Mouse (Mus musculus) layer of hippocampus, adult 18-20 months (tissue): ENCODE data around the gene Slc23a2. TPM values are rescaled to one million over a fixed set of nuclear protein-coding genes. Genes with fewer than 3 reads are reported as not detected.

Experiments
- DNase-seq, 2 experiments: peaks; one replicate each; pipeline ENCODE4 v3.0.0; 2022; ENCODE audit warnings: low spot score in 2 of 2
- total RNA-seq, 2 experiments: library from RNA; stranded (reverse); gene quantifications; 2 replicates each; pipeline ENCODE4 v1.2.3; 2021

Slc23a2 gene
- total RNA-seq, 2 experiments from 2014 or later: 96.8 to 103 TPM

DNA sequence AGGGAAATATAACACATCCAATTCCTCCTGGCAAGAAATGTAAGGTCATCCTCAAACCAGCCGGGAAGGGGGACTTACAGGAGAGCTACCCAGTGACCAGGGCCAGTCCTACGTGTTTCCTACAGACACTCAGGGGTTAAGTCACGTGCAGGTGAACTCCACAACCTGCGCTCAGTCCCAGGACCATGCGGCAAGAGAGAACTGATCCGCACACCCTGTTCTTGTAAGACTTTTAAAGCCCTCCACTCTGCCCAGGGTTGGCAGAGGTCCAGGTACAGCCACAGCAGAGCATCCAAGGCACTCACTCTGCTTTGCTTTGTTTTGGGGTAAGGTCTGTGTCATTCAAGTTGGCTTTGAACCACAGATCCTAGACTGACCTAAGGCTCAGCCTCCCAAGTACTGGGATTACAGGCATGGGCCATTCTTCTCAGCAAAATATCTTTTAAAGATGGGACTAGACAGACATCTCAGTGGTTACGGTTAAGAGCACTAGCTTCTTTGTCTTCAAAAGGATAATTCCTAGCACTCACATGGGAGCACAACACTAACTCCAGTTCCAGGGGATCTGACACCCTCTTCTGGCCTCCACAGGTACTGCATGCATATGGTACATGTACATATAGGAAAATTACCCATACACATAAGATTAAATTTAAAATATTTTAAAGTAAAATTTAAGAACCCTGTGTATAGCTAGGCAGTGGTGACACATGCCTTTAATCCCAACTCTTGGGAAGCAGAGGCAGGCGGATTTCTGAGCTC, 8.9 kb downstream of the Slc23a2 start:
- peak in 1 of 2 experiments; percentile 58 for DNase-seq

DNA sequence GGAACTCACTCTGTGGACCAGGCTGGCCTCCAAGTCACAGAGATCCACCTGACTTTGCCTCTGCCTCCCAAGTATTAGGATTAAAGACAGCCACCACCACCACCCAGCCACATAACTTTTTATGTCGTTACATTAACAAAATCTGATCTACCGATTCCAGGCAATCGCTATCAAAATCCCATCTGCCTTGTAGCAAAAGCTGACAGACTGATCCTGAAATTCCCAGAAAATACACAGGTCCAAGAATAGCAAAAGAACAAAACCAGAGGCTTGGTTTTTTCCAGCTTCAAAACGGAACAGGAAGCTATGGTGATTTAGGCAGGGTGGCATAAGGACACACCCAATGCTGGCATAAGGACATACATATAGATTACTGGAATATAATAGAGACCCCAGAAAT, 10.2 kb downstream of the Slc23a2 start:
- DNase-seq: peak in 1 of 2 experiments; percentile 53

DNA sequence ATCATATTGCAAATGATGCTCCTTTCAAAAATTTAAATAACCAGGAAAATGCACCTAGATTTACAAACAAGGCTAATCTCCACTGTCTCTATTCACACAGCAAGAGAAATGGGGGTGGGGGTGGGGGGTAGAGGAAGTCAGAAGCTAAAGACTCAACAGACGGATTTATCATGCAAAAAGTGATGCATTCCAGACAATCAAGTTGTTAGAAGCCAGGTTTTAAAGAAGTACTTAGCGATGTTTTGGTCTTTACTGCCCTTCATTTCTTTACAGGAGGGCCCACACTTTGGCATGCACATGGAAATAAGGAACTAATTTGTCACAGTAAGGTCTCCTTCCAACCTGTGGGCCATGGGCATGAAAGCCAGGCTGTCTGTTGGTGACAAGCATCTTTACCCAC, 11.5 kb downstream of the Slc23a2 start:
- DNase-seq: no peak

- DNase-seq: no peak
Observed at GRCm38 (mm10) chr2:132131266-132131665, 13.6 kb downstream of the Slc23a2 start.

- no peak for DNase-seq
Observed at GRCm38 (mm10) chr2:132129980-132130379, 14.9 kb downstream of the Slc23a2 start.

DNA sequence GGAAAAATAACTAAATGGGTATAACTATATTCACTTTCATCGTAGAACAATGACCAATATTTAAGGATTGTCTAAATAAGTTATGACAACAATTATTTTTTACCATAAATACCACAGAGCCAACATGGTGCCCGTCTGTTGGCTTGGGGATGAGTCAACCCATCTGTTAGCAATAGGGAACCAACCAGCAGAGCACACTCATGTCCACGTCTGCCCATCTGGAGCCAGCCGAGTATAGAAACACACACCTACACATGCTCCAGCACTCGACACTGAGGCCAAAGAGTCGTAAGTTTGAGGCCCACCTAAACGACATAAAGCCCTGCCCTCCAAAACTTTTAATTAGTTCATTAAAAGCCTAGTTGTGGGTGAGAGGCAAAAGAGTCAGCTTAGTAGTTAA, 15.7 kb downstream of the Slc23a2 start:
- DNase-seq: peak in 1 of 2 experiments; percentile 56

DNA sequence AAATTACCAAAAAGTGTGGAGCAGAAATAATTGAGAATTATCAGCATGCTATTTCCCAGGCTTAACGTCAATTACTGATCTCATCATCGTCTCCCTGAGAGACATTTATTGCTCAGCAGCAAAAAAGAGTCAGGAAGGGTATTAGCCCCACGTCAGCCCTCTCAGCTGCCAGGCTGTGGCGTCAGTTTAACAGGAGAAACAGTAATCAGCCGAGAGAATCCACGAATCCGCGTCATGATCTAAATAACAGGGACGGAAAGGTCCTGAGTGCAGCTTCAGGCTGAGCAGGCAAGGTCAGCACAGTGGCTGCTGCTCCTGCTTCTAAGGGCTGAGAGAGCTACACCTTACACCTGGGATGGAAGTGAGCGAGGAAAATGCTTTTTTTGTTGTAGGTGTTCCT, 17.0 kb downstream of the Slc23a2 start:
- DNase-seq: no peak

DNA sequence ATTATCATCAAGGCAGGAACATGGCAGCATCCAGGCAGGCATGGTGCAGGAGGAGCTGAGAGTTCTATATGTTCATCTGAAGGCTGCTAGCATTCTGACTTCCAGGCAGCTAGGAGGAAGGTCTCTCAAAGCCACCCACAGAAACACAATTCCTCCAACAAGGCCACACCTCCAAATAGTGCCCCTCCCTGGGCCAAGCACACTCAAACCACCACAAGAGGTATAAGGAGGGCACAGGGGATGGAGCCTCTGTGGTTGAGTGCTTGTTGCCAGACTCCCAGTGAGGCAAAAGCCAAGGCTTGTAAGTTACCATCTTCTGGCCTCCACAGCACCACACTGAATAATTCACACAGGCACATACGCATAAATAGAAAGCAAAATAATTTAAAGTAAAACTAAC, 18.6 kb downstream of the Slc23a2 start:
- no peak for DNase-seq

GRCm38 (mm10) chr2:132123063-132123462, 21.8 kb downstream of the Slc23a2 start:
- no peak for DNase-seq

DNA sequence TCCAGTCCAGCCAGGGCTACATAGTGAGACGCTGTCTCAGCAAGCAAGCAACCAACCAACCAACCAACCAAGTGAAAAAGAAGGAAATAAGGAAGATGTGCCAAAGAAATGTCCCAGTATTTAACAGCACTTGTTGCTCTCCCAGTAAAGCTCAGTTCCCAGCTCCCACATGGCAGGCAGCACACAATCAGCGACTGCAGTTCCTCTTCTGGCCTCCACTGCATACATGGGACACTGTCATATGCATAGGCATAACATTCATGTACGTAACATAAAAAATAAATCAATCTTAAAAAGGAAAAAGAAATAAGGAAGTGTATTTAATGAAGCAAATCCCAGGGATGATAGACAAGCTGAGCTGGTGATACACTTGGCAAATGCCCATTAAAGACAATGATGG, 23.9 kb downstream of the Slc23a2 start:
- no peak for DNase-seq

DNA sequence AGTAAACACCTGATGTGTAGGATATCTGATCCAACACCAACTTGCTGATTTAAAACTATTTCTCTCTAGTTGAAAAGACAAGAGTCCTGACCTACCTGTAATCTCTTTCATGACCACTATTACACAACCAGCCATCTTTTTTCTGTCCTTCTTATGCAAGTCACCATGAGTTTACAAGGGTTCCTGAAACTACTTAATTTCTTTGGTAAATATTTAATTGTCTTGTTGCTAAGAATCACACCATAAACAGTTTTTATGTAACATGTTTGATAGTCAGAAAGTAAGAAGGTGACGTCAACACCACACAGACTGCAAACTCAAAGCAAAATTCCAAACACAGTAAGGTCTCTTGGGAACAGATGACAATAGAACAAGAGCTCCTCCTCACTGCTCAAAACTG, 26.3 kb downstream of the Slc23a2 start:
- no peak for DNase-seq

GRCm38 (mm10) chr2:132115936-132116335, 29.0 kb downstream of the Slc23a2 start:
- DNase-seq: no peak

DNA sequence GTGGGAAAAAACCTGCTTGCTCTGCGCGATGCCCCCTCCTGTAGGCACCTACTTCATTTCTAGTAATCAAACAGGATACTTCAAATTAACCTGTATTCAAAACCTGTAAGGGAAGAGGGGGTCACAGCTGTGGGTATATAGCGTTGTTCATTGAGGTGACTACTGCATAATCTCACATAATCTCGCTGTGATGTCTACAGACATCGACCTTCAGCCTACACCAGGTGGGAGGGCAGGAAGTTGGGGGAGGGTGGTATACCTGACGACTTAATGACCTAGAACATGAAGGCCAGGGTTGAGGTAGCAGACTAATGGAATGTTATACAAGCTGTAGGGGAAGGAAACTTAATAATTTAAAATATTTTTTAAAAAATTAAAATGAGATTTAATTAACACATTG, 29.6 kb downstream of the Slc23a2 start:
- DNase-seq: no peak

- DNase-seq: no peak
Observed at GRCm38 (mm10) chr2:132113962-132114759, 30.7 kb downstream of the Slc23a2 start.

- no peak for DNase-seq
Observed at GRCm38 (mm10) chr2:132112319-132112718, 32.6 kb downstream of the Slc23a2 start.

GRCm38 (mm10) chr2:132111905-132112304, 33.0 kb downstream of the Slc23a2 start:
- DNase-seq: no peak

DNA sequence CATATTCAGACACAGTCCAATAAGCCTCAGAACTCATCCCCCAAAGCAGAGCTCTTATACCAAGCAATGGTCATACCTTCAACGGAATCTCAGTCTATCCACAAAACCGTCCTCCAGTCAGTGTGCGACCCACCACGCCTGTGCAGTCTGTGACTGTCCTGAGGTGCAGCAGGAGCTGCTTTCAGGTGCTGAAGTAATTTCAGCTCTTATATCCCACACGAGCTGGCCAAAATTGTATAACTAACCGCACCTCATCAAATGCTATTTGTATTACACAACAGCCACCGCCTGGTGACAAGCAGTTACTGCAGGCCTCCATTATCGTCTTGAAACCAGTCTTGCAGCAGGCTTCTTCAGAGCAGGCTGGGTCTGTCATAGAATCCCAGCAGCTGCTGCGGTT, 33.6 kb downstream of the Slc23a2 start:
- peak; percentile 54 to 86 for DNase-seq

- no peak for DNase-seq
Observed at GRCm38 (mm10) chr2:132110702-132111101, 34.2 kb downstream of the Slc23a2 start.

GRCm38 (mm10) chr2:132108988-132109387, 35.9 kb downstream of the Slc23a2 start:
- no peak for DNase-seq

- DNase-seq: peak in 1 of 2 experiments; percentile 68
Observed at GRCm38 (mm10) chr2:132107611-132108010, 37.3 kb downstream of the Slc23a2 start.

GRCm38 (mm10) chr2:132106069-132106468, 38.8 kb downstream of the Slc23a2 start:
- no peak for DNase-seq

- DNase-seq: no peak
Observed at GRCm38 (mm10) chr2:132103265-132103664, 41.6 kb downstream of the Slc23a2 start.
